Comparison of ENCODE assay signal across 21 mouse cellular contexts in the genomic region with DNA sequence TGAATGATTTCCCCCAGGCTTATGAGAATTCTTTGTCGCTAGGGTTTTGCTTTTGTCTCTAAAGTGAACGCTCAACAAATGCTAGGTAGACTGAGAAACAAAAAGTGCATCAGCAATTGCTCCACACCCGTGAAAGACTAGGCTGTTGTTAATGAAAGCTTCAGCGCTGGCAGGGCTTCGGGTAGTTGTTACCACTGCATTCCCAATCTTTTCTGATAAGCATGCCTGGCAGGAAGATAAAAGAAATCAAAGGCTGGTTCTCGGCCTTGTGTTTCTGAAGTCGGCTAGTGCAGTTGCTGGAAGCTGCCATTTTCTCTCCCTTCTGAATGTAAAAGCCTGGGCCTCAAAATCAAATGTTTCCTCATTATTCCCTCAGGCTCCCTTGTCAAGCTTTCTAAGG.
DNase-seq lines count a peak whose midpoint lies in the region; ATAC-seq and TF ChIP-seq lines count a peak whose summit lies in the region.
"Had no signal": no experiment of that assay in that cellular context is flagged by ENCODE, and none has a peak within 500 bp of the region (broad histone marks: within the 10 kb centered on the region; RNA-seq: fewer than 3 reads in every experiment).

No protein-coding gene starts in this region.

- peaks cover 6% of the 10 kb centered on the region; the same call in 1 of the 2 replicates for H3K4me1 ChIP-seq in forebrain, postnatal 0 days (ENCODE audit: insufficient read depth)
- peaks cover 30% of the 10 kb centered on the region for H3K4me1 ChIP-seq in forebrain, embryonic 13.5 days
- H3K4me1 ChIP-seq in midbrain, embryonic 11.5 days (ENCODE audit: control insufficient read depth, insufficient read depth, low read length), result peaks cover 8% of the 10 kb centered on the region; the same call in 1 of the 2 replicates
- peaks cover 36% of the 10 kb centered on the region for H3K4me1 ChIP-seq in midbrain, embryonic 10.5 days
- H3K4me1 ChIP-seq: embryonic facial prominence, embryonic 13.5 days; liver, embryonic 13.5 days had no signal

- intact Hi-C loops in left cerebral cortex, adult 2 months (cut with DNase I), result no loop called here

- H3K27ac ChIP-seq in forebrain, postnatal 0 days (ENCODE audit: low read depth, low read length), result 0 out of 2 replicates have a peak overlapping the region, but pooled peaks have one; percentile 67
- H3K27ac ChIP-seq in forebrain, embryonic 13.5 days, result no peak overlapping the region
- H3K27ac ChIP-seq in midbrain, embryonic 11.5 days (ENCODE audit: low read depth, low read length), result no peak overlapping the region
- H3K27ac ChIP-seq in midbrain, embryonic 10.5 days (replicated peaks), result no peak overlapping the region
- no peak overlapping the region for H3K27ac ChIP-seq in left cerebral cortex, adult 2 months
- H3K27ac ChIP-seq: embryonic facial prominence, embryonic 13.5 days; liver, embryonic 13.5 days; neural tube, embryonic 15.5 days had no signal

- TF ChIP-seq CTCF in forebrain, postnatal 0 days (IDR thresholded peaks at IDR 0.05; ENCODE audit: low read depth), result no peak
- TF ChIP-seq CTCF in left cerebral cortex, adult 2 months (IDR thresholded peaks at IDR 0.05), result no peak

- H3K4me2 ChIP-seq in forebrain, postnatal 0 days (ENCODE audit: low read depth), result no peak overlapping the region
- H3K4me2 ChIP-seq in forebrain, embryonic 13.5 days, result no peak overlapping the region
- H3K4me2 ChIP-seq in midbrain, embryonic 11.5 days, result no peak overlapping the region
- H3K4me2 ChIP-seq: embryonic facial prominence, embryonic 13.5 days; liver, embryonic 13.5 days; neural tube, embryonic 15.5 days had no signal

- H3K4me3 ChIP-seq in forebrain, postnatal 0 days (ENCODE audit: low read depth, low read length), result no peak overlapping the region
- H3K4me3 ChIP-seq in forebrain, embryonic 13.5 days, result no peak overlapping the region
- no peak overlapping the region for H3K4me3 ChIP-seq in midbrain, embryonic 11.5 days (ENCODE audit: low read depth, low read length)
- H3K4me3 ChIP-seq in midbrain, embryonic 10.5 days, result no peak overlapping the region
- H3K4me3 ChIP-seq in left cerebral cortex, adult 2 months, result no peak overlapping the region
- H3K4me3 ChIP-seq: embryonic facial prominence, embryonic 13.5 days; erythroblast, embryonic 14.5 days; liver, embryonic 13.5 days; neural tube, embryonic 15.5 days had no signal

- WGBS in forebrain, postnatal 0 days, result 11% methylated on average over 7 of the region's 7 CpGs
- 19% methylated on average over 7 of the region's 7 CpGs for WGBS in forebrain, embryonic 13.5 days
- WGBS in midbrain, embryonic 11.5 days, result 34% methylated on average over 7 of the region's 7 CpGs
- 59% methylated on average over 7 of the region's 7 CpGs for WGBS in midbrain, embryonic 10.5 days

- H3K27me3 ChIP-seq in forebrain, postnatal 0 days (ENCODE audit: insufficient read depth, low read length), result no peaks in the 10 kb centered on the region
- H3K27me3 ChIP-seq in forebrain, embryonic 13.5 days, result no peaks in the 10 kb centered on the region
- no peaks in the 10 kb centered on the region for H3K27me3 ChIP-seq in midbrain, embryonic 11.5 days (ENCODE audit: control insufficient read depth, insufficient read depth, low read length)
- H3K27me3 ChIP-seq in midbrain, embryonic 10.5 days (ENCODE audit: low read depth, poor library complexity, severe bottlenecking), result no peaks in the 10 kb centered on the region
- H3K27me3 ChIP-seq: embryonic facial prominence, embryonic 13.5 days; liver, embryonic 13.5 days; neural tube, embryonic 15.5 days had no signal

- DNase-seq in adrenal gland, adult 2 months, result peak; percentile 14
- DNase-seq in adrenal gland, postnatal 4 days (ENCODE audit: low spot score in 2 of 2), result no peak
- DNase-seq in forebrain, postnatal 0 days, result peak; percentile 37
- DNase-seq in midbrain, embryonic 11.5 days (ENCODE audit: low spot score, missing footprints), result peak; percentile 86
- no peak for DNase-seq in midbrain, embryonic 10.5 days (ENCODE audit: low spot score)
- no peak for DNase-seq in gastrocnemius, adult 18-20 months (ENCODE audit: low spot score)
- DNase-seq in left cerebral cortex, adult 2 months (ENCODE audit: extremely low spot score in 1 of 2, low spot score in 2 of 2), result no peak
- DNase-seq: adrenal gland, postnatal 25 days; cerebellum, adult 11-12 months; kidney, postnatal 4 days; layer of hippocampus, adult 9-11 months; liver, embryonic 13.5 days; lung, adult 2 months; lung, postnatal 14 days; right cerebral cortex, postnatal 14 days had no signal

- no peak for ATAC-seq in forebrain, postnatal 0 days
- ATAC-seq in forebrain, embryonic 13.5 days, result no peak
- ATAC-seq in midbrain, embryonic 11.5 days (ENCODE audit: low FRiP score), result no peak
- ATAC-seq: activated CD4-positive, CD25-positive, alpha-beta regulatory T cell, adult 4 months; intestine, postnatal 0 days had no signal

- H3K9me3 ChIP-seq in forebrain, postnatal 0 days (ENCODE audit: low read length), result no peaks in the 10 kb centered on the region
- no peaks in the 10 kb centered on the region for H3K9me3 ChIP-seq in forebrain, embryonic 13.5 days (replicated peaks)
- H3K9me3 ChIP-seq in midbrain, embryonic 11.5 days (ENCODE audit: control insufficient read depth, low read length), result no peaks in the 10 kb centered on the region
- H3K9me3 ChIP-seq in midbrain, embryonic 10.5 days (replicated peaks), result no peaks in the 10 kb centered on the region
- H3K9me3 ChIP-seq: embryonic facial prominence, embryonic 13.5 days; liver, embryonic 13.5 days; neural tube, embryonic 15.5 days had no signal

- H3K36me3 ChIP-seq in forebrain, postnatal 0 days (ENCODE audit: insufficient read depth), result no peaks in the 10 kb centered on the region
- H3K36me3 ChIP-seq in forebrain, embryonic 13.5 days (ENCODE audit: poor library complexity, severe bottlenecking), result no peaks in the 10 kb centered on the region
- no peaks in the 10 kb centered on the region for H3K36me3 ChIP-seq in midbrain, embryonic 11.5 days (ENCODE audit: control insufficient read depth, insufficient read depth, low read length)
- no peaks in the 10 kb centered on the region for H3K36me3 ChIP-seq in midbrain, embryonic 10.5 days
- H3K36me3 ChIP-seq: embryonic facial prominence, embryonic 13.5 days; liver, embryonic 13.5 days; neural tube, embryonic 15.5 days had no signal

- H3K9ac ChIP-seq in forebrain, postnatal 0 days, result no peak overlapping the region
- no peak overlapping the region for H3K9ac ChIP-seq in forebrain, embryonic 13.5 days
- no peak overlapping the region for H3K9ac ChIP-seq in midbrain, embryonic 11.5 days (ENCODE audit: low read length)
- H3K9ac ChIP-seq: embryonic facial prominence, embryonic 13.5 days; liver, embryonic 13.5 days; neural tube, embryonic 15.5 days had no signal

Comparison
In these comparisons a context has a peak if more than half of its experiments do, and no peak if none do; other contexts are left out.
1. DNase-seq: peak in adrenal gland, adult 2 months (single experiment), forebrain, postnatal 0 days (single experiment) and midbrain, embryonic 11.5 days (single experiment); none in adrenal gland, postnatal 4 days (0 of 2), midbrain, embryonic 10.5 days (single experiment), gastrocnemius, adult 18-20 months (single experiment) and left cerebral cortex, adult 2 months (0 of 2).